ENCODE assay signal across 7 mouse cellular contexts in genomic region chr9:60713616-60714015, GRCm38 (mm10). TPM values are rescaled to one million over a fixed set of nuclear protein-coding genes. Genes with fewer than 3 reads are reported as not detected.
DNase-seq lines count a peak whose midpoint lies in the region; ATAC-seq lines count a peak whose summit lies in the region.

No protein-coding gene starts in this region.

- WGBS in lung, embryonic 16.5 days: 39% methylated on average over 4 of the region's 4 CpGs
- WGBS in forebrain, embryonic 14.5 days: 39% methylated on average over 4 of the region's 4 CpGs
- 35% methylated on average over 4 of the region's 4 CpGs for WGBS in limb, embryonic 10.5 days
- WGBS in stomach, embryonic 15.5 days: 39% methylated on average over 4 of the region's 4 CpGs

- no peak overlapping the region for H3K9ac ChIP-seq in lung, embryonic 16.5 days (ENCODE audit: low read length)
- peak overlapping the region; percentile 85 for H3K9ac ChIP-seq in forebrain, embryonic 14.5 days (ENCODE audit: low read length)
- no peak overlapping the region for H3K9ac ChIP-seq in stomach, embryonic 15.5 days

- H3K27ac ChIP-seq in lung, embryonic 16.5 days (ENCODE audit: low read length): no peak overlapping the region
- no peak overlapping the region for H3K27ac ChIP-seq in forebrain, embryonic 14.5 days (ENCODE audit: low read depth, low read length)
- H3K27ac ChIP-seq in limb, embryonic 10.5 days: no peak overlapping the region
- H3K27ac ChIP-seq in stomach, embryonic 15.5 days: no peak overlapping the region

- peak overlapping the region; percentile 99 for H3K4me2 ChIP-seq in lung, embryonic 16.5 days (ENCODE audit: low read depth, low read length)
- H3K4me2 ChIP-seq in forebrain, embryonic 14.5 days (ENCODE audit: low read length): peak overlapping the region; percentile 96
- H3K4me2 ChIP-seq in stomach, embryonic 15.5 days: peak overlapping the region; percentile 98

- H3K9me3 ChIP-seq in lung, embryonic 16.5 days (ENCODE audit: control insufficient read depth, low read length): no peaks in the 10 kb centered on the region
- H3K9me3 ChIP-seq in forebrain, embryonic 14.5 days (replicated peaks; ENCODE audit: control insufficient read depth, low read length): no peaks in the 10 kb centered on the region; the same call in 1 of the 2 replicates
- H3K9me3 ChIP-seq in limb, embryonic 10.5 days (replicated peaks): no peaks in the 10 kb centered on the region
- no peaks in the 10 kb centered on the region for H3K9me3 ChIP-seq in stomach, embryonic 15.5 days

- H3K4me1 ChIP-seq in lung, embryonic 16.5 days (replicated peaks; ENCODE audit: control insufficient read depth, insufficient read depth, low read length): peaks cover 4% of the 10 kb centered on the region
- H3K4me1 ChIP-seq in forebrain, embryonic 14.5 days (ENCODE audit: control insufficient read depth, insufficient read depth, low read length): 0 out of 2 replicates have a peak, but pooled peaks cover 2% of the 10 kb centered on the region
- H3K4me1 ChIP-seq in limb, embryonic 10.5 days: peaks cover 17% of the 10 kb centered on the region
- H3K4me1 ChIP-seq in stomach, embryonic 15.5 days: peaks cover 12% of the 10 kb centered on the region; the same call in 1 of the 2 replicates

- no peak for ATAC-seq in lung, embryonic 16.5 days (ENCODE audit: low read depth)
- no peak for ATAC-seq in forebrain, embryonic 14.5 days
- no peak for ATAC-seq in stomach, embryonic 15.5 days (ENCODE audit: insufficient read depth, low FRiP score, low read depth)
- no peak for ATAC-seq in megakaryocyte-erythroid progenitor cell, adult 5-6 weeks (replicated peaks; ENCODE audit: low FRiP score, low TSS enrichment, poor library complexity, severe bottlenecking)

- no peaks in the 10 kb centered on the region for H3K27me3 ChIP-seq in lung, embryonic 16.5 days (ENCODE audit: control insufficient read depth, insufficient read depth, low read depth, low read length)
- H3K27me3 ChIP-seq in forebrain, embryonic 14.5 days (replicated peaks; ENCODE audit: control insufficient read depth, insufficient read depth, low read length): no peaks in the 10 kb centered on the region
- peaks cover 35% of the 10 kb centered on the region for H3K27me3 ChIP-seq in limb, embryonic 10.5 days (ENCODE audit: low read depth, poor library complexity, severe bottlenecking)
- 0 out of 2 replicates have a peak, but pooled peaks cover 2% of the 10 kb centered on the region for H3K27me3 ChIP-seq in stomach, embryonic 15.5 days (replicated peaks)

- no peak for DNase-seq in lung, postnatal 4 days
- DNase-seq in forebrain, embryonic 14.5 days (ENCODE audit: low spot score): no peak
- DNase-seq in limb, embryonic 10.5 days (ENCODE audit: low spot score): no peak
- DNase-seq in gastrocnemius, postnatal 4 days (ENCODE audit: low spot score in 2 of 2): no peak

- no peaks in the 10 kb centered on the region for H3K36me3 ChIP-seq in lung, embryonic 16.5 days (ENCODE audit: control insufficient read depth, insufficient read depth, low read length)
- H3K36me3 ChIP-seq in forebrain, embryonic 14.5 days (ENCODE audit: control insufficient read depth, insufficient read depth, low read length): no peaks in the 10 kb centered on the region
- no peaks in the 10 kb centered on the region for H3K36me3 ChIP-seq in limb, embryonic 10.5 days
- no peaks in the 10 kb centered on the region for H3K36me3 ChIP-seq in stomach, embryonic 15.5 days

- peak overlapping the region; percentile 64 for H3K4me3 ChIP-seq in lung, embryonic 16.5 days (ENCODE audit: low read length)
- peak overlapping the region; percentile 59 for H3K4me3 ChIP-seq in forebrain, embryonic 14.5 days (ENCODE audit: low read depth, low read length)
- H3K4me3 ChIP-seq in limb, embryonic 10.5 days: peak overlapping the region; percentile 70
- peak overlapping the region; percentile 60 for H3K4me3 ChIP-seq in stomach, embryonic 15.5 days (replicated peaks)

RNA-seq across cellular contexts. Expression of gene Larp6, which starts 0.8 kb away (rescaled TPM):
- 1.2 and 1.3 TPM in 2 replicates for polyA plus RNA-seq in lung, embryonic 16.5 days (2015; fragmentation: Nextera tagmentation; extraction: Ambion mirVana)
- polyA plus RNA-seq in forebrain, embryonic 14.5 days (2014; fragmentation: Nextera tagmentation; extraction: Ambion mirVana): 5.9 and 7.8 TPM in 2 replicates
- 0.33 and 1.0 TPM in 2 replicates for polyA plus RNA-seq in limb, embryonic 10.5 days (2016; fragmentation: Nextera tagmentation; extraction: Ambion mirVana)
- 2.2 and 2.3 TPM in 2 replicates for polyA plus RNA-seq in stomach, embryonic 15.5 days (2015; fragmentation: Nextera tagmentation; extraction: Ambion mirVana)
- not detected in 2 replicates for total RNA-seq in megakaryocyte-erythroid progenitor cell, adult 5-6 weeks (2014; fragmentation: Nextera tagmentation)
- total RNA-seq in megakaryocyte-erythroid progenitor cell, adult 5-6 weeks (2017): not detected in 2 replicates
- total RNA-seq in gastrocnemius, postnatal 4 days (2021): 1 to 10 TPM; 2.4 to 2.9 TPM

RNA-seq across cellular contexts. Expression of gene Lrrc49, which starts 25.7 kb away (rescaled TPM):
- polyA plus RNA-seq in lung, embryonic 16.5 days (2015; fragmentation: Nextera tagmentation; extraction: Ambion mirVana): 16.3 and 16.5 TPM in 2 replicates
- 72.3 and 78.7 TPM in 2 replicates for polyA plus RNA-seq in forebrain, embryonic 14.5 days (2014; fragmentation: Nextera tagmentation; extraction: Ambion mirVana)
- polyA plus RNA-seq in limb, embryonic 10.5 days (2016; fragmentation: Nextera tagmentation; extraction: Ambion mirVana): 20.9 and 21.7 TPM in 2 replicates
- polyA plus RNA-seq in stomach, embryonic 15.5 days (2015; fragmentation: Nextera tagmentation; extraction: Ambion mirVana): 14.3 and 15.7 TPM in 2 replicates
- 3.3 and 3.5 TPM in 2 replicates for total RNA-seq in megakaryocyte-erythroid progenitor cell, adult 5-6 weeks (2014; fragmentation: Nextera tagmentation)
- total RNA-seq in megakaryocyte-erythroid progenitor cell, adult 5-6 weeks (2017): 3.0 and 3.1 TPM in 2 replicates
- total RNA-seq in gastrocnemius, postnatal 4 days (2021): 10 to 100 TPM in 1 of 2 experiments, 1 to 10 TPM in 1; 9.4 to 10.2 TPM
